9 mouse cellular contexts compared by ENCODE assay signal in the genomic region with DNA sequence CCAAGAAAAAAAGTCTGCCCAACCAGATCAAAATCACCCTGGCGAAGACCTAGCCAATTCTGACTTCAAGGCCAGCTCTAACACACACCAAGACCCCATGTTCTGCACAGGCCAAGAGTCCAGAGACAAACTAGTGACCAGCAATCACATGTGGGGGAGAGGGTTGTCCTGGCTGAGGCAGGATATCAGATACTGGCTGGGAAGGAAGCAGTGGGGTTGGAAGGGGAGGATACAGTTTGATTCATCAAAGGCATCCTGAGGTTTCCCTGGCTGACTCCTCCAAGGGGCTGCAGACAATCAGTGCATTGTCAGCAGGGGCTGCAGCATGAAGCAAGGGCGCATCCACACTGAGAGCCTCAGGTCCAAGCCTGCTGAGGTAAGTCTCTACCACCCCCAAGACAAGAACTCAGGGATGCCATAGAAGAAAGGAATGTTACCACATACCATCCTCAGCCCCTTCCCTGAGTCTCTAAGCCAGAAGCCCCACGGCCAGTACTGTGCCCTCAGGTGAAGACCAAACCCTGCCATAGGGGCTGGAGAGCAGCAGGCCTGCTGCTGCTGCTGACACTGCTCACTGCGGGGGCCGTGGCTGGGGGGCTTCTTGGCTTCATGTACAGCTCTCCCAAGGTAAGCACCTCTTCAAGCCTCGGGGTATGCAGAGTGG. TPM values are rescaled to one million over a fixed set of nuclear protein-coding genes. Genes with fewer than 3 reads are reported as not detected.
DNase-seq lines count a peak whose midpoint lies in the region; ATAC-seq and TF ChIP-seq lines count a peak whose summit lies in the region.
"Had no signal": no experiment of that assay in that cellular context is flagged by ENCODE, and none has a peak within 500 bp of the region (broad histone marks: within the 10 kb centered on the region; RNA-seq: fewer than 3 reads in every experiment).

Gene Bricd5, plus strand, starts transcription at position 273 of the 664 bp plus-strand sequence.

- H3K36me3 ChIP-seq in heart, embryonic 12.5 days: peaks cover 53% of the 10 kb centered on the region
- H3K36me3 ChIP-seq in heart, adult 2 months (ENCODE audit: control insufficient read depth, insufficient read depth, low read length): peaks cover 1% of the 10 kb centered on the region; the same call in 1 of the 2 replicates
- H3K36me3 ChIP-seq in G1E (replicated peaks): peaks cover 74% of the 10 kb centered on the region
- peaks cover 39% of the 10 kb centered on the region for H3K36me3 ChIP-seq in hindbrain, embryonic 13.5 days
- H3K36me3 ChIP-seq in midbrain, embryonic 12.5 days: peaks cover 41% of the 10 kb centered on the region
- H3K36me3 ChIP-seq in thymus, adult 2 months (ENCODE audit: control insufficient read depth, insufficient read depth, low read length): peaks cover 22% of the 10 kb centered on the region

- H3K79me2 ChIP-seq in heart, adult 2 months (replicated peaks; ENCODE audit: control insufficient read depth, insufficient read depth, low read length): peaks cover 2% of the 10 kb centered on the region

- no peaks in the 10 kb centered on the region for H3K27me3 ChIP-seq in heart, embryonic 12.5 days (replicated peaks)
- H3K27me3 ChIP-seq in heart, adult 2 months (ENCODE audit: control insufficient read depth, insufficient read depth, low read length): no peaks in the 10 kb centered on the region
- H3K27me3 ChIP-seq in G1E (ENCODE audit: insufficient read depth, low read length): no peaks in the 10 kb centered on the region
- no peaks in the 10 kb centered on the region for H3K27me3 ChIP-seq in hindbrain, embryonic 13.5 days
- no peaks in the 10 kb centered on the region for H3K27me3 ChIP-seq in midbrain, embryonic 12.5 days
- H3K27me3 ChIP-seq in thymus, adult 2 months (ENCODE audit: control insufficient read depth, insufficient read depth, low read length): no peaks in the 10 kb centered on the region

- 0 out of 2 replicates have a peak within 1 kb of the TSS, but pooled peaks have one; percentile 76 for H3K4me3 ChIP-seq in heart, embryonic 12.5 days
- H3K4me3 ChIP-seq in heart, adult 2 months: no peak within 1 kb of the TSS
- H3K4me3 ChIP-seq in G1E (ENCODE audit: low read depth, low read length): peak within 1 kb of the TSS; percentile 100
- H3K4me3 ChIP-seq in hindbrain, embryonic 13.5 days: no peak within 1 kb of the TSS
- no peak within 1 kb of the TSS for H3K4me3 ChIP-seq in midbrain, embryonic 12.5 days
- H3K4me3 ChIP-seq in thymus, adult 2 months (ENCODE audit: control insufficient read depth, insufficient read depth, low read length): no peak within 1 kb of the TSS

- H3K4me2 ChIP-seq in heart, embryonic 12.5 days: peak within 1 kb of the TSS; percentile 97
- H3K4me2 ChIP-seq in hindbrain, embryonic 13.5 days: peak within 1 kb of the TSS; percentile 100
- peak within 1 kb of the TSS; percentile 99; the same call in 1 of the 2 replicates for H3K4me2 ChIP-seq in midbrain, embryonic 12.5 days (replicated peaks)

- WGBS in heart, embryonic 12.5 days: 73% methylated on average over 6 of the region's 6 CpGs
- WGBS in heart, adult 2 months: 66% methylated on average over 6 of the region's 6 CpGs
- 79% methylated on average over 6 of the region's 6 CpGs for WGBS in hindbrain, embryonic 13.5 days
- WGBS in midbrain, embryonic 12.5 days: 72% methylated on average over 6 of the region's 6 CpGs
- WGBS in thymus, adult 2 months: 96% methylated on average over 6 of the region's 6 CpGs

- peak within 1 kb of the TSS; percentile 34 for H3K9ac ChIP-seq in heart, embryonic 12.5 days
- no peak within 1 kb of the TSS for H3K9ac ChIP-seq in heart, adult 2 months (ENCODE audit: low read depth, low read length)
- peak within 1 kb of the TSS; percentile 96 for H3K9ac ChIP-seq in hindbrain, embryonic 13.5 days
- peak within 1 kb of the TSS; percentile 89; the same call in 1 of the 2 replicates for H3K9ac ChIP-seq in midbrain, embryonic 12.5 days (replicated peaks)

- ATAC-seq in heart, embryonic 12.5 days (ENCODE audit: insufficient number of reproducible peaks, low FRiP score): no peak
- no peak for ATAC-seq in G1E (ENCODE audit: extremely low read depth, insufficient number of reproducible peaks, low FRiP score, poor library complexity, severe bottlenecking)
- ATAC-seq in hindbrain, embryonic 13.5 days (ENCODE audit: low FRiP score): no peak
- no peak for ATAC-seq in midbrain, embryonic 12.5 days (ENCODE audit: low FRiP score, low read depth)

- H3K4me1 ChIP-seq in heart, embryonic 12.5 days (replicated peaks): peaks cover 40% of the 10 kb centered on the region
- peaks cover 15% of the 10 kb centered on the region for H3K4me1 ChIP-seq in heart, adult 2 months (ENCODE audit: control insufficient read depth, insufficient read depth, low read length)
- H3K4me1 ChIP-seq in G1E (ENCODE audit: insufficient read depth, low read depth, low read length): peaks cover 70% of the 10 kb centered on the region
- peaks cover 54% of the 10 kb centered on the region for H3K4me1 ChIP-seq in hindbrain, embryonic 13.5 days (replicated peaks)
- H3K4me1 ChIP-seq in midbrain, embryonic 12.5 days: peaks cover 36% of the 10 kb centered on the region
- peaks cover 27% of the 10 kb centered on the region for H3K4me1 ChIP-seq in thymus, adult 2 months (replicated peaks; ENCODE audit: control insufficient read depth, insufficient read depth, low read length)

- intact Hi-C loops in heart, adult 2 months (cut with DNase I): no loop called here
- intact Hi-C loops in left cerebral cortex, postnatal 36 days (cut with DNase I): no loop called here

- TF ChIP-seq CTCF in heart, adult 2 months (IDR thresholded peaks at IDR 0.05): no peak
- TF ChIP-seq CTCF in G1E (IDR thresholded peaks at IDR 0.05; ENCODE audit: low read depth, low read length): no peak
- no peak for TF ChIP-seq CTCF in thymus, adult 2 months (IDR thresholded peaks at IDR 0.05; ENCODE audit: borderline replicate concordance, control insufficient read depth, extremely low read depth, insufficient read depth, low read length, poor library complexity)

- peak within 1 kb of the TSS; percentile 8; the same call in 1 of the 2 replicates for H3K27ac ChIP-seq in heart, embryonic 12.5 days (ENCODE audit: poor library complexity, severe bottlenecking)
- no peak within 1 kb of the TSS for H3K27ac ChIP-seq in heart, adult 2 months
- no peak within 1 kb of the TSS for H3K27ac ChIP-seq in hindbrain, embryonic 13.5 days
- peak within 1 kb of the TSS; percentile 30; the same call in 1 of the 2 replicates for H3K27ac ChIP-seq in midbrain, embryonic 12.5 days (replicated peaks)
- no peak within 1 kb of the TSS for H3K27ac ChIP-seq in thymus, adult 2 months (ENCODE audit: control insufficient read depth, insufficient read depth, low read length)

- no peak for DNase-seq in heart, adult 2 months
- DNase-seq in G1E (ENCODE audit: low spot score): no peak
- DNase-seq in left cerebral cortex, postnatal 36 days (ENCODE audit: low spot score in 2 of 2): no peak
- DNase-seq in right cerebral cortex, postnatal 14 days: no peak
- DNase-seq in thymus, adult 2 months: no peak
- DNase-seq: adrenal gland, adult 8-10 months had no signal

- no peak for TF ChIP-seq POLR2A in heart, adult 2 months (IDR thresholded peaks at IDR 0.05; ENCODE audit: insufficient read depth, low read depth, low read length)
- no peak for TF ChIP-seq POLR2A in thymus, adult 2 months (IDR thresholded peaks at IDR 0.05; ENCODE audit: control insufficient read depth, extremely low read depth, insufficient read depth, low read length, poor library complexity)

- no peaks in the 10 kb centered on the region for H3K9me3 ChIP-seq in heart, embryonic 12.5 days (replicated peaks)
- no peaks in the 10 kb centered on the region for H3K9me3 ChIP-seq in G1E (replicated peaks)
- no peaks in the 10 kb centered on the region for H3K9me3 ChIP-seq in hindbrain, embryonic 13.5 days
- H3K9me3 ChIP-seq in midbrain, embryonic 12.5 days: no peaks in the 10 kb centered on the region

- TF ChIP-seq EP300 in heart, adult 2 months (IDR thresholded peaks at IDR 0.05; ENCODE audit: insufficient read depth, low read depth, low read length): no peak

RNA-seq across cellular contexts. Expression of gene Bricd5, which starts in this region (rescaled TPM):
- polyA plus RNA-seq in heart, embryonic 12.5 days (2016; fragmentation: Nextera tagmentation; extraction: Ambion mirVana): not detected in 2 replicates
- not detected for total RNA-seq in heart, adult 2 months (2021)
- not detected in 2 replicates for polyA plus RNA-seq in heart, adult 2 months (2012; rRNA removed)
- total RNA-seq in G1E (2014; fragmentation: Nextera tagmentation): not detected in 2 replicates
- total RNA-seq in G1E (2017): 0.33 and 0.58 TPM in 2 replicates
- polyA plus RNA-seq in G1E (2012): 0.23 and 0.27 TPM in 2 replicates
- polyA plus RNA-seq in hindbrain, embryonic 13.5 days (2015; fragmentation: Nextera tagmentation; extraction: Ambion mirVana): 0.27 and 1.2 TPM in 2 replicates
- polyA plus RNA-seq in midbrain, embryonic 12.5 days (2016; fragmentation: Nextera tagmentation; extraction: Ambion mirVana): 0.34 TPM in 1 of 2 replicates, not detected in the other
- total RNA-seq in left cerebral cortex, postnatal 36 days (2021): 1 to 10 TPM in 1 of 2 experiments, under 1 TPM in 1; 0.86 to 1.1 TPM
- 0.57 and 0.97 TPM in 2 replicates for polyA plus RNA-seq in thymus, adult 2 months (2012; rRNA removed)

Comparison
In these comparisons a context has a peak if more than half of its experiments do, and no peak if none do; other contexts are left out.
1. H3K27ac ChIP-seq: peak in heart, embryonic 12.5 days (single experiment) and midbrain, embryonic 12.5 days (single experiment); none in heart, adult 2 months (single experiment), hindbrain, embryonic 13.5 days (single experiment) and thymus, adult 2 months (single experiment).
2. H3K4me3 ChIP-seq: peak in heart, embryonic 12.5 days (single experiment) and G1E (single experiment); none in heart, adult 2 months (single experiment), hindbrain, embryonic 13.5 days (single experiment), midbrain, embryonic 12.5 days (single experiment) and thymus, adult 2 months (single experiment).
3. Peak in every context shown above with its lines, with median percentiles within 50 percentile points of each other: H3K4me2 ChIP-seq.